Mouse (Mus musculus): Measurements from ENCODE around the gene Cbx3.

The Cbx3 gene

DNA sequence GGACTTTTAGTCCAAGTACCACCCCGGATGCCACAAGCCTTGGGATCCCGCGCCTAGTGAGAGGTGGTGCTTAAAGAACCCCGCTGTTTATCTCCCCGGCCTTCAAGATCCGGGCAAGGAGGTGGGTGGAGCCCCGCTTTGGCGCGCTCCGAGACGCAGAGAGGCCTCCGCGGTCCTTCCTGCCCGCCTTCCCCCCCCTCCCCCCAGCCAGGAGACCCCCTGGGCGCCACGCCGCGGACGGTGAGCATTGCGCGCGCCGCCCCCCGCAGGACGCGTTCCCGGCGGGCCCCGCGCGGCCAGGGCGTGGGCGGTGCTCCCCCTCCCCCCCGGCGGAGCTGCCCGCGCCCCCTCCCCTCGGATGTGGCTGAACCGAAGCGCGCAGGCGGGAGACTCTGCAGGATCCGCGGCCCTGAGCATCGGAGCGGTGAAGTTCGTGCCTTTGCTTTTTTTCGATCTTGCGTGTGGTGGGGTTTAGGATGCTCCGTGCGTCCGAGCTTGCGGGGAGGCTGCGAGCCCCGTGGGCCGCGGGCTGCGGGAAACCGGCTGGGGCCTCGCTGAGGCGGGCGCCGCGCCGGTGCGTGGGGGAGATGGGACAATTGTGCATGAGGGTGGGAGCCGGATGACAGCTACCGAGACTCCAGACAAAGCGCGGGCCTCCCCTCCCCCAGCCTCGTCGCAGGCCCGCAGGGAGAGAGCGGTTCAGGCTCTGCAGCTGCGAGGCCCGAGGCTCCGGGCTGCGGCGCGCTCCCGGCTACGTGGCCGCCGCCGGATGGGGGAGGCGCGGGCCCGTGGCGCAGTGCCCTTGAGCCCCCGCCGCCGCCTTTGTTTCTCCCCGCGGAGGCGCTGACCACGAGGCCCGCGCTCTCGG is at the start of gene Cbx3:
Cbx3 (plus strand) TSS at position 50 of the 868 bp plus-strand sequence.
- DNase-seq = peak; percentile 92

DNA sequence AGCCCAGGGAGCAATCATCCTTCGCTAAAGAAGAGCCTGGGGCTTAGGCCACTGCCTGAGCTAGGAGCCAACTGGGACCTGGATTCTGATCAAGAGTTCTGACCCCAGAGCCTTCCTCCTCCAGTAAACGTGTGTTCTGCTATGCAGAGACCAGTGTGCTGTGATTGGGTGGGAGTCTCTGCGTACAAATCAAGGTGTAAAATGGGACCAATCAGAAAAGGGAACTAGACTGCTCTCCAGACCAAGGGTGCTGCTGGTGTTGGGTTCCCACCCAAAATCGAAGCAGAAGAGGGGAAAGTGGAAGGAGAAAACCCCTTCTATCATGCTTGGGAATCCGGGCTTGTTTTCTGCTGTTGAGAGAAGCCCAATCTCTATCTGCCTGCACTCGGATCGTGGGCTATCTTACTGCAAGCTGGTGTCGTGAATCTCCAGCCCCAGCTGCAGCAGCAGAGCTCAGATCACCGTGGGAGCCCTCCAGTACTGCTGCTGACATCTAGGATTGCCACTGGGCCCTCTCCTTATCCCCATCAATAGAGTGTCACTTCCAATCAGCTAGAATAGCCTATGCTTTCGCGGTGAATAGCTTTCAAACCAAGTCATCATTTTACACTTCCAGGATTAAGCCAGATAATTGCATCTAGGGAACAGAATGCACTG is 46.6 kb upstream of the Cbx3 start:
- no peak for DNase-seq

DNA sequence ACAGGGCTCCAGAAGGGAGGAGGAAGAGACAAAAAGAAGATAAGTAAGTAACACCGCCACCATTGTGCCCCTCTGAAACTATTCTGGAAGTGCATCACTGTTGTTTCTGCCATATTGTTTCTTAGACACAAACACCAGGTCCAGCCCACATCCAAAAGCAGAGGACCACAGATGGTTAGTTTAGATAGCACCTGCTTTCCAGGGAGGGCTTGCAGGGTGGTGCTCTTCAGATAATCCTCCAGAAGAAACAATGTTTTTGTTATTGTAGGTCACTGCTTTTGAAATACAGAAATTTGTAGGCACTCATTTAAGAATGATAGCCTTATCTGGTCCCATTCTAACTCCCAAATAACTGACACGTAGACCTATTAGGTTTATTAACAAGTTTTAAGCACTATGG is 45.6 kb upstream of the Cbx3 start:
- no peak for DNase-seq

DNA sequence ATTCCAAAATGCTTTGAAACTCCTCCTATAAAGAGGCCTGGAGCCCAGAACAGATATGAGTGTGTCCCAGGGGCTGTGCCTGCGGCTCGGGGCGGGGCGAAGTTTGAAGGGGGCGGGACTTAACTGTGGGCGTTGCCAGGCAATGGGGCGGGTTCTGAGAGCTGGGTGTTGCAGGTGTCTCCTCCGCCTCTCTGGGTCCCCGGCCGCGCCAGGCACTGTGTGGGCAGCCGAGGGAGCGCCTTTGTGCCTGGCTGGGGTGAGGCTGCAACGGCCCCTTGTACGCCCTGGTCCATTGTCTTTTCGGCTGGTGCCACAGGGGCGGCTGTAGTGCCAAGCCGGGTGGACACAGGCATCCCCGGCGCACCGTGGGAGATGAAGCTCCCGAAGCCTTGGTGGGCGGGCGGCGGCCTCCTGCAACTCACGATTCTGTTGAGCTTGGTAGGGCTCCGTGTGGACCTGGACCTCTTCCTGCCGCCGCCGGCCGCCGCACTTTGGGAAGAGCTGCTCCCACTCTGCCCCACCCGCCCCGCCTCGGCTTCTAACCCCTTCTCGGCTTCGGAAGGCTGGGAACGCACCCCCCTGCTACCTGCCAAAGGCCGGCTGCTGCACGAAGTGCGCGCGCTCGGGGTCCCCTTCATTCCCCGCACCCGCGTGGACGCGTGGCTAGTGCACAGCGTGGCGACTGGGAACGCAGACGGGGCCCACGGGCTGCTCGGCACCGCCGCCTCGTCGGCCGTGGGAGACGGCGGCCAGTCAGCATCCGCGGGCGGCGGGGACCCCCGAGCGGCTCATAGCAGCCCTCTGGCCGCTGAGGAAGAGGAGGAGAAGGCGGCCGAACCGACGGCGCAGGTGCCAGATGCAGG is 37.4 kb upstream of the Cbx3 start, which contains the start of gene Nfe2l3:
Nfe2l3 (plus strand) TSS at position 136 of the 863 bp plus-strand sequence.
- DNase-seq = peak; percentile 64

DNA sequence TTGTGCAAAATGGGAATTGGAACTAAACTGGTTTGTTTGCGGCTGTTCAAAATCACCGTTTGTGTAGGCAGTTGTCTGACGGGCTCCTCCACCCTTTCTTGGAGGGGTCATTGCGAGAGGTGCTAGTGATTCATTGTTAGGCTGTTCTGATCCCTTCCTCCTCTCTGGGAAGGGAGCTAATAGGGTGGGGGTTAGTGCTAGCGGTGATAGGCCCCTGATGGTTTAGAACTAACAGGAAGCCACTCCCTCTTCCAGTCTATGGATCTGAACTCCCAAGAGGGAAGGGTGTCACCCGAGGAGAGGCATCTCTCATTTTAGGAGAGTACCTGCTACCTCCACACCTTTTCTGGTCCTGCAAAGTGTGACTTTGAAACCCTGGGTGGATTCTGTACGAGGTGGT is 35.9 kb upstream of the Cbx3 start:
- no peak for DNase-seq

DNA sequence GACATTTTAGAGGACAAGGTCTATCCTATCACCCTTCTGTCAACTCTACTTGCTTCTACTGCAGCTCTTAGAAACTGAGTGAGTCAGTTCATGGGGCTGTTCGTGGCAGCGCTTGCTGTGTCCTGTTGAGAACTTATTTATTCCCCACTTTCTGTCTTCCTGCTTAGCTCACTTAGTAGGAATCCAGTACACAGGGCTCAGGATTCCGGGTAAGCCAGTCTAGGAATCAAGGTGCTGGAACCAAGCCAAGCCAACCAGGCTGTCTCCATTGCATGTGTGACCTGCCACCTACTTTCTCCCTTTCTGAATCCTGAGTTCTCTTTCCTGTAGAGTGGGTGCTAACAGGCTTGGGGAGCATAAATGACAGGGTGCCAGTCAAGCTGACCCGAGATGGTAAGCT is 32.5 kb upstream of the Cbx3 start:
- peak; percentile 54 for DNase-seq

DNA sequence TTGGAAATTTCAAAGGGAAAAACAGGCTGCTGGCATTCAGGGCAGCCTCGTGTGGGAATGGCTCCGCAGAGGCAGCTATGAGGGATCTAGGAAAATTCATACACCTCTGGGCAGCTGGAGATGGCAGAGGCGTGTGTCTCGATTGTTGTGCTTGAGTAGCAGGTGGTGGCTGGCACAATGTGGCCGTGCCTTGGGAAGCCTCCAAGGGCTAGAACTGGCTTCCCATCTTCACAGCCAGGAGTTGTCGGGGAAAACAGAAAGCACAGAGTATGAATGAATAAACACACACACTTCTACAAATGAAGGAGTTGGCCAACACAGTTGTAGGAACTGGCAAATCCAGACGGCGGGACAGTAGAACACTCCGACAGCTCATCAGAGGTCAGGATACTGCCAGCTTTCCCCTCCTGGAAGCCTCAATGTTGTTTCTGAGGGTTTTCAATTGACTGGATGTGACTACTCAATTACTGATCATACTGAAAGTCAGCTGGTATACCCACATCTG is 31.3 kb upstream of the Cbx3 start:
- DNase-seq = no peak

DNA sequence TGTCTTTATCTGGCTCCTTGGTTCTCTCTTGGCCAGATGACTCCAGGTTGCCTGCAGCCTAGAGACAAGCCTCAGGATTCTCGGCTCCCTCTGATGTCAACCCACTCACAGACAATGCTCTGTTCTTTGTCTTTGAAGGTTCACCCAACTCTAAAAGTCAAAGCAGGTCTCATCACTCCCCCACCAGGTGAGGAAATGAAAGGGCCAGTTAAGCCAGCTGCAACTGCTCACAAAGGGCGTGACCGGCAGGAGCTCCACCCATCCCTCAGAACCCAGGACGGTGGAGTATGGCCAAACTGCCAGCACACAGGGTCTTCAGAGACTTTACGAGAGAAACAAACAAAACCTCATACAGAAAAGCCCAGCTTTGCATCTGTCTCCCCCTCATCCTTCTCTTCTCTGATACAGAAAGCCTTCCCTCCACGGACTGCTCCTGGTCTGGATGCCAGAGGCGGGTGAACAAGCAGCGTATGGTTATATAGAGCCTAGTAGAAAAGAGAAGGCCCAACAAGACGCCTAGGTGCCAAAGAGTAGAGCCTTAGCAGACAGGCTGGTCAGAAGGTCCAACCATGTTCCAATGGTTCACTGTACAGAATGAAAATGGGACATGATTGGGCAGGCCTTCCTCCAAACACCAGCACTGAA is 27.8 kb upstream of the Cbx3 start:
- DNase-seq = no peak

DNA sequence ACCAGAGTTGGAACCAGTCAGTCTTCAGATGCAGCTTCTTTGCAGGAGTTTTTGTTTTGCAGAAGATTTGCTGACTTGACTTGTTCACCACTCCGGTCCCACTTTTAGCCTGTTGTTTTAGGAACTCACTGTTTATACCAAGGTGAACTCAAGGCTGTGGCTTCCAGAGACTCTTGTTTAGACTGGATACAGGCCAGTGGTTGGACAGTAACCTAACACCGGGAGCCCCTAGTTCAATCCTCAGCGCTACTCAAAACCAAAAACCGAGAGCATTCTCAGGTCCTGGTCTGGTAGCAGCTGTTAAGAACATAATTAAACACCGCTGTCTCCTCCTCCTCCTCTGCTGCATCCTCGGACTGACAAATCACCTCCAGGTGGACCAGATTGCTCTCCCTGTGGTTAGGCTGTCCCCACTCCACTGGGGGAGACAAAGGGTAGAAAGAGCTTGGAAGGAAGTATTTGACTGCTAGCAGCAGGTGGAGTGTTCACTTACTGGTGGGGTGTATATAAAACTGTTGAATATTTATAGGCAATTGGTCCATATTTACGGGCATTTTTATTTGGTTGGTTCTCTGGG is 17.1 kb upstream of the Cbx3 start:
- DNase-seq = no peak

DNA sequence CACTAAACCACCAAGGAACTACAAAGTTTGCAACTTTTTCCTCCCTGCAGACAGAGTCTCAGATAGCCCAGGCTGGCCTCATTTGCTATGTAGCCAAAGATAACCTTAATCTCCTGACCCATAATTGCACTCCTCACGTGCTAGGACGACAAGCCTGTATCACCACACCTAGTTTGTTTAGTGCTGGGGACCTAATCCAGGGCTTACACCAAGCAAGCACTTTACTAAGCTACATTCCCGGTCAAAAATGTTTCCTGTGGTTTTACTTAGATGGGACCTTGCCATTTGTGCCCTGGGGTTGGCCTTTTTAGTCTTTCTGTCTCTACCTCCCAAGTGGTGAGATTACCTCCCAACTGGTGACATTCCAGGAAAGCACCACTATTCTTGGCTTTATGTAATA is 15.2 kb upstream of the Cbx3 start:
- no peak for DNase-seq

DNA sequence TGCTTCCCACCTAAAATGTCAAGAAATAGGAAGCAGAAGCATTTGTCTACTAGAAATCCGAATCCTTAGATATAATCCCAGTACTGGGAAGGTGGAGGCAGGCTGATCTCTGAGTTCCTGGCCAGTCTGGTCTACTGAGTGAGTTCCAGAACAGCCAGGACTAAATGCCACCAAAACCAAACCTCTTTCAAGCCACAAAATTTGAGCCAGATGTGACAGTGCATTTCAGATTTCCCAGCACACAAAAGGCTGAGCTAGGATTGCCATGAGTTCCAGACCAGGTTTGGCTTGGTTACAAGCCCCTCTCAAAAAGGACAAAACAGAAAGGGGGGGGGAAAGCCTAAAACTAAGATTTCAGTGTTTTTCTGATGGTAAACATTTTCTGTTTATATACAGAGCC is 14.0 kb upstream of the Cbx3 start:
- no peak for DNase-seq

DNA sequence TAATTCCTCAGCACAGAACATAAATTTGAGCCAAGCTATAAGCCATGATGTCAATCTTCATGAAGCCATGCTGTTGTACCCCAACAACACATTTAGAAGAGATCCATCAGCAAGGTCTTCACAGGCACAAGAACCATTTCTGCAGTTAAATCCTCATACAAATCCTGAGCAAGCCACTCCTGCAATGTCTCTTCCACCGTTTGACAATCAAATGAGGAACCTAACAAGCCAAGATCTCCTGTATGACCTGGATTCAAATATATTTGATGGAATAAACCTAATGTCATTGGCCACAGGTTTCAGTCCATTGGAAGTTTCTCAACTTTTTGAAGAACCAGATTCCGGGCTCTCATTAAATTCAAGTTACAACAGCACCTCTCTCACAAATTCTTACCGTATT is 12.9 kb upstream of the Cbx3 start:
- no peak for DNase-seq

DNA sequence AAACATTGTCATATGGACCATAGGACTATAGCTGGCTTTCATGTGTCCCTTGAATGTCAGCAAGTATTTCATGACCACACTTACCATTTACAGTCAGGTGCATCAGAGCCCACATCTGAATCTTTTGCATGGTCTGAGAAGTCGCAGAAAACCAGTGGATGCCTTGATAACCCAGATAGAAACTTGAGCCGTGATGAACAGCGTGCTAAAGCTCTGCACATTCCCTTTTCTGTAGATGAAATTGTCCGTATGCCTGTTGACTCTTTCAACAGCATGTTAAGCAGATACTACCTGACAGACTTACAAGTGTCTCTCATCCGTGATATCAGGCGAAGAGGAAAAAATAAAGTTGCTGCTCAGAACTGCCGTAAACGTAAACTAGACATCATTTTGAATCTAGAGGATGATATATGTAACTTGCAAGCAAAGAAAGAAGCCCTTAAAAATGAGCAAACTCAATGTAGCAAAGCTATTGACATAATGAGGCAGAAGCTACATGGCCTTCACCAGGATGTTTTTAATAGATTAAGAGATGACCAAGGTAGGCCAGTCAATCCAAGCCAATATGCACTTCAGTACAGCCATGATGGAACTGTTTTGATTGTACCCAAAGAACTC is 12.3 kb upstream of the Cbx3 start:
- DNase-seq = no peak

DNA sequence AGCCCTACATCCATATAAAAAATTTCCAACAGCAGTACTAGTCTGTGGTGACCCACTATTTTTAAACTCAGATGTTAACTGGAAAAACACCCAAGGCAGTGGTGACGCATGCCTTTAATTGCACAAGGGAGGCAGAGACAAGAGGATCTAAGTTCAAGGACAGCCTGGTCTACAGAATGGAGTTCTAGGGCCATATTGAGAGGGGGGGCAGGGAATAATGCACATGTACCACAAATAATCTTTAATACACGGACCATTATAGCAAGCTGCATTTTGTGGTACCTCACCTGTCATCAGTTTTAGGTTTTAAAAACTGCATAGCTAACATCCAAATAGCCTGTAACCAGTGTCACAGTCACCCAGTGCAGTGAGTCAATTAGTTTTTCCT is 11.2 kb upstream of the Cbx3 start:
- no peak for DNase-seq

DNA sequence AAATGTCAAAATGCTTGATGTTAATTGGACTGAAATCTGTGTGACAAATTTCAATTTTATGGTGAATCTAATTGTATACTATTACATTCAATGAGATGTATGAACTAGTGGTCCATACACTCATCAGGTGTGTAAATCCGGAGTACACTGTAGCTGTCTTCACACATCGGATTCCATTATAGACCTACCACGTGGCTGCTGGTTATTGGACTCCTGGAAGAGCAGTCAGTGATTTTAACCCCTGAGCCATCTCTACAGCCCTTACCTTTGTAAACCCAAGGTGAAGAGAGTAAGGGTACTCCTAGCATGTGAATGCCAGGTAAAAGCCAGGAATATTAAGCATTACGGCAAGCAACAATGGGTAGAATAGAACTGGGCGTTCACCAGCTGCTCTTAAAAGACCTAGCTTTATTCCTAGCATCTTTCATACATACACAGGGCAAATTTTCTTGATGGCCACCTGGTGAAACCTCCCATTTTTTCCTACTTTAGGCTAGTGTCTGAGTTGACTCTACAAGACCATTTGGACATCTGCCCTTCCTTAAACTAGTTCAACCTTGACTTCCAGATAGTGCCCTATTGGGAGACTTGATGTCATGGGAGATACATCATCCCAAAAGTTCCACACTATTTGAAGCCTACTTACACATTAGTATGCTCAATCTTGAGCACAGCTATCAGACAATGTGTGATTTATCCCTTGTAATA is 10.7 kb upstream of the Cbx3 start:
- DNase-seq = no peak

DNA sequence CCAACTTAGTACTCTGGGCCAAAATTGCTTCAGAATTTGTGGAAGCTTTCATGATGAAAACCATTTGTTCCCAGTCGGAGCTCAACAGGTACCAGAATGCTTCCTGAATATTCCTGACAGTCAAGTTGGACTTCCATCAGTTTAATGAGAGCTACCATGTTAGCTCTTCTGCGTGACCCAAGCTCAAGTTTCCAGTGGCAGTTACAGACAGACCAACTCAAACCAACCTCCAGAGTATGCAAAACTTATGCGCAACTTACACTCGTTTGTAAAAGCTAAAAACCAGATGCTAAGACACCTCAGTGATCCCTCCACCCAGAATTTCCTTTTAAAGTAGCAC is 10.2 kb upstream of the Cbx3 start:
- DNase-seq = no peak

DNA sequence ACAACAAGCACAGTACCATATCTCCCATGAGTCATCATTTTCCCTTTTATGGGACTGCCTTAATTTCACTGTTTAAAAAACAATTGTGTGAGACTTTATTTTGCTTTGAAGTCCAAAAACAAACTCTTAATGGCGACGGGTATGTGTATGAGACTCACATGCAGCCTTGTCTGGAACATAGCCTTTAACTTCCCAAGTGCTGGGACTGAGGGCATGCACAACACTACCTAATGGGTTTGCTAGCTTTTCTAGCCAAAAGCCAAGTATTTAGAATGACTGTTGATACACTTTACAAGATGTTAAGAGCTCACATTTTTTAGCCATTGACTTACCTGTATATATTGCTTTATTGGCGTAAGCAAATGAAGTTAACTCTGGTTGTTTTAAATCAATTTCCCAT is 9.8 kb upstream of the Cbx3 start:
- DNase-seq = no peak

DNA sequence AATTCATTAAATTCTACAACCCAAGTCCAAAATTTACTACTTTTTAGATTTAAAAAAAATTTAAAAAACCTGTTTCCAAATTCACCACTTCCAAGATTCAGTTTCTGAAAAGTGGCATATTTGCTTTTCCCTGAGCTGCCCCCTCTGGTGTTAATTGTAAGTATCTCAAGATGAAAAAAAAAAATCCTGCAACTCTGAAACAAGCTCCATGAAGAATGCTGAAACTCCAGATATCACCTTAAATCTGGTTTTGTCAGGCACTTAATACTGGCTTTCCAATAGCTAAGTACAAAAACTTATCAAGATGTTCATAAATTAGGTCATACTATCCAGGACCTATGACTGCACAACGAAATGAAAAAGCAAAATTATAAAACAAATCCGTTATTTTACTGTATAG is 2.5 kb upstream of the Cbx3 start:
- no peak for DNase-seq

DNA sequence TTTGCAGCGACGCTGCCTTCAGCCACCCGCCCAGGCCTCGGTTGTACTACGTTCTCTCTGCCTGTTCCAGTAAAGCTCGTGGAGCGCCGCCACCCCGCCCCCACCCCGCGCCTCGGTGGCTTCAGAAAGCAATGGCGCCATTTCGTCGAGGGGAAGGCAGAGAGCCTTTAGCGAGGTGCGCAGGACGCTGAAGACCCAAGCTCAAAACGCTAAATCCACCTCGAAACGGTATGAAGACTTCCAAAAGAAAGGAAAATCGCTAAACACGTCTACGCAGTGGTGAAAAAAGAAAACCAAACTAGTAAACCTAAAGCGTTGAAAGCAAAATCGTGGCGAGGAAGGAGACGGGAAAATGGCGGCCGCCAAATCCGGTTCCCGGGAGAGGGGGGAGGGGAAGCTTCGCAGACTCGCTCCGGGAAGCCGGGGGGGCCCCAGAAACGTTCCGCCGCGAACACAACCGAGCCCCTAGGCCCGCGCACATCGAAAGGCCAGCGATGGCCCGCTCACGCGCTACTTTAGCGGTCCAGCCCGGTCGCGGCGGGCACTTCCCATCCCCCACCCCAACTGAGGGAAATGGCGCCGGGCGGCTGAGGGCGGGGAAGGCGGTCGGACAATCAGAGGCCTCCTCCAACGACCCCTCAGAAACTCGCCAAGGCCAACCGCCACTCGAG is 1.1 kb upstream of the Cbx3 start:
- DNase-seq = peak; percentile 87

DNA sequence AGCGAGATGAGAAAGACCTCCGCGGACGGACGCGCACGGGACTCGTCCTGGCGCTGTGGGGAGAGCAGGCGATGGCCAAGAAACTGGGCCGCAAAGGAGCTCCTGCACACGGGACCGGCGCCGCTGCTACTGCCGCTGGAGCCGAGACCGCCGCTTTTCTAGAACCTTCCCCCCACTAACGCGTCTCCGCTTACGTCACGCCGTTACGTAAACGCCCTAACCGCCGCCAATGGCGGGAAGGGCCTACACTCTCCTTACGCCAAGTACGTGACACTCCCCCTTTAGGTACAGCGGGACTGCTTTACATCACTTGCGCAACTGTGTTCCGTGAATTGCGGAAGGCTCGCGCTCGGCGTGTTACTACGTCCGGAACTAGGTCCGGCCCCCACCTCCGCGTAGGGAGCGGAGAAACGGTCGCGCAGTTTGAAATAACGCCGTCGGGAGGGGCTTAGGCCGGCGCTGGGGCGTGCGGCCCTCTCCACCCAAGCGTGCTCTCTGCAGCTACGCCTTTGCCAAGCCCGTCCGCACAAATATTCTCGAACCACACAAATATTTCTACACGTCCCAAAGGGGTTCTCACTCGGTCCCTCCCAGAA is 347 bp upstream of the Cbx3 start, which contains the start of gene Hnrnpa2b1:
Hnrnpa2b1 (minus strand) TSS at position 180 of the 596 bp plus-strand sequence.
- DNase-seq = peak; percentile 98
